Mouse (Mus musculus) intestine, embryonic 14.5 days (tissue): ENCODE results near the gene Ccdc12. TPM values are rescaled to one million over a fixed set of nuclear protein-coding genes. Genes with fewer than 3 reads are reported as not detected.

ENCODE experiments used
- ATAC-seq: fragments of 200-750 bp; cut with Nextera tagmentation; replicated peaks from 2 replicates; pipeline ENCODE4 v1.8.0; 2017; ENCODE audit warnings: low read depth, moderate number of reproducible peaks, moderate TSS enrichment, moderate library complexity; ENCODE audit not compliant: low FRiP score, low TSS enrichment
- DNase-seq: peaks from one replicate; pipeline ENCODE4 v3.0.0-alpha.2; 2018; ENCODE audit warnings: low spot score
- H3K27ac ChIP-seq: fragments of 300-500 bp; sonication (generic); 2 replicates; pipeline ENCODE4 v1.5.1; 2014; ENCODE audit warnings: low read depth, mild to moderate bottlenecking, control low read depth
- H3K27me3 ChIP-seq: fragments of 300-500 bp; sonication (generic); replicated peaks from 2 replicates; pipeline ENCODE4 v1.6.1; 2014; ENCODE audit warnings: low read length, control low read depth; ENCODE audit not compliant: control insufficient read depth, insufficient read depth
- H3K36me3 ChIP-seq: fragments of 300-500 bp; sonication (generic); 2 replicates; pipeline ENCODE4 v1.6.1; 2014; ENCODE audit warnings: low read length, control low read depth; ENCODE audit not compliant: control insufficient read depth, insufficient read depth
- H3K4me1 ChIP-seq: fragments of 300-500 bp; sonication (generic); replicated peaks from 2 replicates; pipeline ENCODE4 v1.6.1; 2014; ENCODE audit warnings: low read length, control low read depth, mixed read lengths; ENCODE audit not compliant: control insufficient read depth, insufficient read depth
- H3K4me2 ChIP-seq: fragments of 300-500 bp; sonication (generic); 2 replicates; pipeline ENCODE4 v1.6.1; 2014; ENCODE audit warnings: low read length
- H3K4me3 ChIP-seq: fragments of 300-500 bp; sonication (generic); 2 replicates; pipeline ENCODE4 v1.5.1; 2014; ENCODE audit warnings: low read depth, low read length, control low read depth, mixed read lengths
- H3K9ac ChIP-seq: fragments of 300-500 bp; sonication (generic); 2 replicates; pipeline ENCODE4 v1.6.1; 2014; ENCODE audit warnings: mild to moderate bottlenecking, low read length
- H3K9me3 ChIP-seq: fragments of 300-500 bp; sonication (generic); 2 replicates; pipeline ENCODE4 v1.6.1; 2016; ENCODE audit warnings: low read length, control low read depth; ENCODE audit not compliant: control insufficient read depth
- WGBS: fragments of 180-500 bp; shearing (Covaris S2); extraction: QIAGEN DNeasy Blood & Tissue Kit; methylation state at CpG from one replicate; pipeline ENCODE4 v1.1.7; 2014; 5-methylcytosine and 5-hydroxymethylcytosine counted together
- microRNA-seq: library from miRNA; unstranded; fragments of <30 nt; microRNA quantifications from one replicate; pipeline ENCODE4, GENCODE M21; 2016
- polyA plus RNA-seq: library from polyadenylated mRNA; unstranded; fragments of >200 nt; fragmentation: Nextera tagmentation; extraction: Ambion mirVana; gene quantifications from 2 replicates; pipeline ENCODE4 v1.2.1, GENCODE M21; 2014

Gene Ccdc12
- polyA plus RNA-seq, 1 experiment from 2014 or later, result 177 TPM

DNA sequence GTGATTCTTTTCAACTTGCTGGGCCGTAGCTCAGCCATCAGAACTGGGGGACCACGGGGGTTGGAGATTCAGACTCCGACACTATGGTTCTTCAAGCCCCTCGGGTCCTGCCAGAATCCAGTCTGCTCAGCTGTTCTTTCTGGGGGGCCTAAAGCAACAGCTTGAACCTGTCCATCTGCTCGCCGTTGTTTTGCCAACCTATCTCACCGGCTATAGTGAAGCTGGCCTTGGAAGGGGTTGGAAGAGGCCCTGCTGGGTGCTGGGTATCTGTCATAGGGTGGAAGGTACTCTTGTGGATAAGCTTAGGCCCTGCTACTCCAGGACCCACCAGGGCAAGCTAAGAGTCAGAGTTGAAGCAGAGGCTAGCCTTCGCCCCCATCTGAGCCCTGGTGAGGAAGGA lies 104.6 kb downstream of the Ccdc12 start:
- DNase-seq, result no peak
- no peak for ATAC-seq
- Histone ChIP-seq H3K4me1 (peaks cover 3% of the 10 kb centered on the region; the same call in 1 of the 2 replicates), H3K27ac (no peak overlapping the region), H3K9me3 (no peaks in the 10 kb centered on the region), H3K27me3 (no peaks in the 10 kb centered on the region), H3K4me2 (no peak overlapping the region), H3K4me3 (no peak overlapping the region), H3K36me3 (no peaks in the 10 kb centered on the region), H3K9ac (no peak overlapping the region)
- WGBS, result 80% methylated on average over 8 of the region's 8 CpGs

Small RNA genes lying within 50 kb of the gene (microRNA-seq; reads per million reads assigned to microRNA genes)
- gene Mir8107, result not detected

Other genes with a start within 250 kb of the Ccdc12 start
- 17.6 and 18.7 TPM in 2 replicates for gene Ptpn23, start 248.3 kb upstream of the Ccdc12 start, polyA plus RNA-seq
- 0.34 and 1.4 TPM in 2 replicates for gene Ngp, start 236.8 kb upstream of the Ccdc12 start, polyA plus RNA-seq
- 7.6 and 9.1 TPM in 2 replicates for gene Klhl18, start 179.8 kb upstream of the Ccdc12 start, polyA plus RNA-seq
- gene Kif9, start 179.5 kb upstream of the Ccdc12 start, polyA plus RNA-seq, result 1.3 and 1.4 TPM in 2 replicates
- 49.7 and 55.2 TPM in 2 replicates for gene Setd2, start 123.9 kb upstream of the Ccdc12 start, polyA plus RNA-seq
- gene Nradd, start 32.1 kb upstream of the Ccdc12 start, polyA plus RNA-seq, result 21.9 and 23.4 TPM in 2 replicates
- 4.0 and 4.7 TPM in 2 replicates for gene Nbeal2, start 2.3 kb upstream of the Ccdc12 start, polyA plus RNA-seq
- gene Myl3, start 85.4 kb downstream of the Ccdc12 start, polyA plus RNA-seq, result 0.23 and 1.6 TPM in 2 replicates
- gene Pth1r, start 90.6 kb downstream of the Ccdc12 start, polyA plus RNA-seq, result 25.7 and 26.7 TPM in 2 replicates
- gene Prss42, start 141.7 kb downstream of the Ccdc12 start, polyA plus RNA-seq, result not detected in 2 replicates
- gene Prss44, start 157.5 kb downstream of the Ccdc12 start, polyA plus RNA-seq, result not detected in 2 replicates
- not detected in 2 replicates for gene Prss43, start 170.2 kb downstream of the Ccdc12 start, polyA plus RNA-seq
- not detected in 2 replicates for gene Prss45, start 178.1 kb downstream of the Ccdc12 start, polyA plus RNA-seq
- gene Prss46, start 188.0 kb downstream of the Ccdc12 start, polyA plus RNA-seq, result not detected in 2 replicates
- gene Prss50, start 201.5 kb downstream of the Ccdc12 start, polyA plus RNA-seq, result 0.28 and 0.68 TPM in 2 replicates
- gene Als2cl, start 223.4 kb downstream of the Ccdc12 start, polyA plus RNA-seq, result 5.0 and 5.9 TPM in 2 replicates
- gene Tmie, start 223.6 kb downstream of the Ccdc12 start, polyA plus RNA-seq, result 0.40 and 0.54 TPM in 2 replicates